Mouse (Mus musculus) cerebellum, postnatal 10 days (tissue): ENCODE measurements around the gene Taok2.

Source experiments
- DNase-seq, 2 experiments: peaks; one replicate each; pipeline ENCODE4 v3.0.0; 2021; ENCODE audit warnings: mixed read lengths in 2 of 2

Gene Taok2

GRCm38 (mm10) chr7:126823940-126824339, 60.6 kb downstream of the Taok2 start:
- peak; percentile 54 to 69 for DNase-seq

GRCm38 (mm10) chr7:126823202-126823711, 61.2 kb downstream of the Taok2 start:
- DNase-seq, result peak; percentile 86 to 89

- peak; percentile 61 to 71 for DNase-seq
Observed at GRCm38 (mm10) chr7:126822741-126823140, 61.8 kb downstream of the Taok2 start.

- DNase-seq, result peak; percentile 95 to 97
Observed at GRCm38 (mm10) chr7:126821835-126822511, 62.5 kb downstream of the Taok2 start.

- DNase-seq, result no peak
Observed at GRCm38 (mm10) chr7:126818818-126819217, 65.7 kb downstream of the Taok2 start.

- no peak for DNase-seq
Observed at GRCm38 (mm10) chr7:126817595-126817994, 66.9 kb downstream of the Taok2 start.

- DNase-seq, result no peak
Observed at GRCm38 (mm10) chr7:126816494-126816893, 68.0 kb downstream of the Taok2 start.

- DNase-seq, result no peak
Observed at GRCm38 (mm10) chr7:126815726-126816222, 68.7 kb downstream of the Taok2 start.
